Mouse (Mus musculus) left cerebral cortex, postnatal 10 days (tissue): ENCODE measurements at regions not wholly inside any gene's neighbourhood (a gene's known extent, or its start where the extent isn't known, plus 50 kb on each side); places are given as distances from the start of the nearest gene placed in this dataset.
A peak's percentile ranks its signal among the peaks of the same experiment; 100 is the strongest.

Experiments
- DNase-seq, 2 experiments: peaks; one replicate each; pipeline ENCODE4 v3.0.0; 2021 to 2022; ENCODE audit warnings: low spot score in 2 of 2, mixed read lengths in 1 of 2; ENCODE audit errors: extremely low spot score in 1 of 2
- intact Hi-C: fragments of 180-260 bp; cut with DNase I; formaldehyde crosslinking; loops from one replicate; pipeline ENCODE4 v1.15.1; 2025

DNA sequence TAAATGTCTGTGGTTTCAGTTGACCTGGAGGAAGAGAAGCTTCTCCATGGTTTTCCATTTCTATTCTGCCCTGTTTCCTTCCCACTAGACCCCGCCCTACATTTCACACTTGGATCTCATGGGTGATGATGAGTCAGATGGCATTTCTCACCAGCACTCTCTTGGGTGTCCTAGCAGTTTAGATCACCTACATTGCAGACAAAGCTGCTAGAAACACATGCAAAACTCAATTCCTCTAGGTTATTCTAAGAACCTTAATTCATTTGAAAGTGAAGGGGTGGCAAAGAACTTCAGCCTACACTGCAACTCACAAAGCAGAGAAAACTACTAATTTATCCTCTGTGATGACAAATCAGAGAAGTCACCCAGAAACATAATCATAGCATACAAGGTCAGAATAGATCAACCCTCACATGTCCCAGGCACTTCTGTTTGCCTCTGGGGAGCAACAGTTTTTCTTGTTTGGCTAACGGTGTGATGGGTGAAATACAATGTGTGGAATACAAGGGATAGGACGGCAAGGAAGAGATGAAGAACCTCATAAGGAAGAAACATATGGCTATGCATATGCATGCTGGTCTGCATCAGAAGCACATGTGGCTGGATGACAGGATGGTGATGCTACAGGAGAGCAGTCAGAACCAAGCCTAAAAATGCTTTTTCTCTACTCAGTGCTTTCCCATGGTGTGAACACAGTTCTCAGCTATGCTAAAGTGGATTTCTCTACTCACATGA lies 990.7 kb upstream of the Kif18a start:
- intact Hi-C loops, result no loop called here
- peak in 1 of 2 experiments; percentile 31 for DNase-seq

DNA sequence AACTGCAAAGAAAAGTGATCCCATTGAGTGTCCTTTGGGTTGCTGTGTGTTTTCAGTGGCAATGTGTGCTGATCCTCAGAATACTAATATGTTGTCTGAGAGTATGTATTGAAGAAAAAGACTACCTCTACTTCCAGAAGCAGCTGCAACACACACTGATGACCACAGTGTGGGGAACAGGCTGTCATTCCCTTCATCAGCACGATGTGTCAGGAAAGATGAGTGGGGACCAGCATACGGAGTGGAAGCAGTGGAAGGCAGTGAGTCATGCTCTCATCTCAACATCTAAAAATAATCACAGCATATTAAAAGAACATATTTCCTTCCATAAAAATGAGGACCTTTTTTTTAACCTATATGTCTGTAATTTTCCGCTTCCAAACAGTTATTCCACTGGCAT lies 977.8 kb upstream of the Kif18a start:
- intact Hi-C loops, result no loop called here
- no peak for DNase-seq
